Mouse (Mus musculus): ENCODE measurements at regions not wholly inside any gene's neighbourhood (a gene's known extent, or its start where the extent isn't known, plus 50 kb on each side); places are given as distances from the start of the nearest gene placed in this dataset.

GRCm38 (mm10) chr6:67113686-67114278 is 76.5 kb upstream of the Gadd45a start:
- peak; percentile 16 for DNase-seq

GRCm38 (mm10) chr6:67113261-67113660 is 76.0 kb upstream of the Gadd45a start:
- DNase-seq, result no peak

GRCm38 (mm10) chr6:67112311-67112710 is 75.1 kb upstream of the Gadd45a start:
- DNase-seq, result no peak

GRCm38 (mm10) chr6:67111581-67111980 is 74.3 kb upstream of the Gadd45a start:
- no peak for DNase-seq

GRCm38 (mm10) chr6:67110391-67110790 is 73.1 kb upstream of the Gadd45a start:
- no peak for DNase-seq

- no peak for DNase-seq
Measured at GRCm38 (mm10) chr6:67109774-67110173, 72.5 kb upstream of the Gadd45a start.

GRCm38 (mm10) chr6:67107517-67107916 is 70.3 kb upstream of the Gadd45a start:
- DNase-seq, result no peak

- no peak for DNase-seq
Measured at GRCm38 (mm10) chr6:67106493-67106892, 69.2 kb upstream of the Gadd45a start.

GRCm38 (mm10) chr6:67105386-67105785 is 68.1 kb upstream of the Gadd45a start:
- DNase-seq, result no peak

- DNase-seq, result no peak
Measured at GRCm38 (mm10) chr6:67104205-67104604, 66.9 kb upstream of the Gadd45a start.

GRCm38 (mm10) chr6:67102541-67103134 is 65.4 kb upstream of the Gadd45a start:
- peak; percentile 70 for DNase-seq

GRCm38 (mm10) chr6:67102014-67102413 is 64.8 kb upstream of the Gadd45a start:
- peak; percentile 40 for DNase-seq

- no peak for DNase-seq
Measured at GRCm38 (mm10) chr6:67094426-67094825, 57.2 kb upstream of the Gadd45a start.

GRCm38 (mm10) chr6:67093128-67093527 is 55.9 kb upstream of the Gadd45a start:
- DNase-seq, result no peak

- no peak for DNase-seq
Measured at GRCm38 (mm10) chr6:67090150-67090549, 52.9 kb upstream of the Gadd45a start.

GRCm38 (mm10) chr6:67089530-67090140 is 52.4 kb upstream of the Gadd45a start:
- no peak for DNase-seq

GRCm38 (mm10) chr6:67088741-67089455 is 51.6 kb upstream of the Gadd45a start:
- DNase-seq, result no peak

- no peak for DNase-seq
Measured at GRCm38 (mm10) chr6:67087837-67088440, 50.7 kb upstream of the Gadd45a start.

GRCm38 (mm10) chr6:67087393-67087792 is 50.1 kb upstream of the Gadd45a start:
- no peak for DNase-seq

Measured in heart, postnatal 4 days (tissue).